Mouse (Mus musculus): ENCODE measurements around the gene Fam166a. TPM values are rescaled to one million over a fixed set of nuclear protein-coding genes. Genes with fewer than 3 reads are reported as not detected.

Gene Fam166a
- polyA plus RNA-seq (2015; fragmentation: Nextera tagmentation; extraction: Ambion mirVana): 0.82 and 1.2 TPM in 2 replicates

GRCm38 (mm10) chr2:25218445-25218844 is at the start of gene Fam166a:
Gene Fam166a, plus strand, starts transcription at chr2:25218745.

GRCm38 (mm10) chr2:25180478-25180903 is 38.1 kb upstream of the Fam166a start, which contains the start of gene Nrarp:
Gene Nrarp, plus strand, starts transcription at chr2:25180758.

GRCm38 (mm10) chr2:25196172-25196954 is 22.2 kb upstream of the Fam166a start, which contains the start of gene Tor4a:
Gene Tor4a, minus strand, starts transcription at chr2:25196886.

GRCm38 (mm10) chr2:25211121-25211670 is 7.3 kb upstream of the Fam166a start, which contains the start of gene Nelfb:
Gene Nelfb, minus strand, starts transcription at chr2:25211489.

GRCm38 (mm10) chr2:25214444-25214843 is 4.1 kb upstream of the Fam166a start, which contains the start of gene Stpg3:
Gene Stpg3, minus strand, starts transcription at chr2:25214637.

GRCm38 (mm10) chr2:25224492-25224765 is 5.9 kb downstream of the Fam166a start, which contains the start of gene Tubb4b:
Gene Tubb4b, minus strand, starts transcription at chr2:25224702.

GRCm38 (mm10) chr2:25234050-25234449 is 15.5 kb downstream of the Fam166a start, which contains the start of gene Slc34a3:
Gene Slc34a3, minus strand, starts transcription at chr2:25234364.

GRCm38 (mm10) chr2:25236614-25237013 is 18.1 kb downstream of the Fam166a start, which contains the start of gene Rnf224:
Gene Rnf224, minus strand, starts transcription at chr2:25236787.

GRCm38 (mm10) chr2:25242101-25242506 is 23.6 kb downstream of the Fam166a start, which contains the start of the genes Rnf208 and Cysrt1:
Gene Rnf208, plus strand, starts transcription at chr2:25242255.
Gene Cysrt1, minus strand, starts transcription at chr2:25242452.

GRCm38 (mm10) chr2:25246183-25247072 is 27.9 kb downstream of the Fam166a start, which contains the start of gene AL732309.1:
Gene AL732309.1, minus strand, starts transcription at chr2:25246863.

GRCm38 (mm10) chr2:25255284-25255779 is 36.8 kb downstream of the Fam166a start, which contains the start of gene Tmem203:
Gene Tmem203, plus strand, starts transcription at chr2:25255439.

GRCm38 (mm10) chr2:25262291-25262767 is 43.8 kb downstream of the Fam166a start, which contains the start of gene Tprn:
Gene Tprn, plus strand, starts transcription at chr2:25262618.

Other genes with a start within 250 kb of the Fam166a start
- gene Mrpl41, start 243.6 kb upstream of the Fam166a start, polyA plus RNA-seq (2015; fragmentation: Nextera tagmentation; extraction: Ambion mirVana): 97.8 and 105 TPM in 2 replicates
- 24.9 and 30.7 TPM in 2 replicates for gene Pnpla7, start 242.7 kb upstream of the Fam166a start, polyA plus RNA-seq (2015; fragmentation: Nextera tagmentation; extraction: Ambion mirVana)
- gene Nsmf, start 164.4 kb upstream of the Fam166a start, polyA plus RNA-seq (2015; fragmentation: Nextera tagmentation; extraction: Ambion mirVana): 16.5 and 22.2 TPM in 2 replicates
- not detected in 2 replicates for gene Entpd8, start 138.4 kb upstream of the Fam166a start, polyA plus RNA-seq (2015; fragmentation: Nextera tagmentation; extraction: Ambion mirVana)
- 0.07 and 0.21 TPM in 2 replicates for gene Noxa1, start 123.6 kb upstream of the Fam166a start, polyA plus RNA-seq (2015; fragmentation: Nextera tagmentation; extraction: Ambion mirVana)
- gene Nrarp, start 38.0 kb upstream of the Fam166a start, polyA plus RNA-seq (2015; fragmentation: Nextera tagmentation; extraction: Ambion mirVana): 5.3 and 5.6 TPM in 2 replicates
- 9.0 and 12.1 TPM in 2 replicates for gene Tor4a, start 21.9 kb upstream of the Fam166a start, polyA plus RNA-seq (2015; fragmentation: Nextera tagmentation; extraction: Ambion mirVana)
- 46.6 and 50.8 TPM in 2 replicates for gene Nelfb, start 7.3 kb upstream of the Fam166a start, polyA plus RNA-seq (2015; fragmentation: Nextera tagmentation; extraction: Ambion mirVana)
- not detected in 2 replicates for gene Stpg3, start 4.1 kb upstream of the Fam166a start, polyA plus RNA-seq (2015; fragmentation: Nextera tagmentation; extraction: Ambion mirVana)
- 605 and 682 TPM in 2 replicates for gene Tubb4b, start 6.0 kb downstream of the Fam166a start, polyA plus RNA-seq (2015; fragmentation: Nextera tagmentation; extraction: Ambion mirVana)
- gene Slc34a3, start 15.6 kb downstream of the Fam166a start, polyA plus RNA-seq (2015; fragmentation: Nextera tagmentation; extraction: Ambion mirVana): 0.07 TPM in 1 of 2 replicates, not detected in the other
- gene Rnf224, start 18.0 kb downstream of the Fam166a start, polyA plus RNA-seq (2015; fragmentation: Nextera tagmentation; extraction: Ambion mirVana): 0.10 TPM in 1 of 2 replicates, not detected in the other
- gene Rnf208, start 23.5 kb downstream of the Fam166a start, polyA plus RNA-seq (2015; fragmentation: Nextera tagmentation; extraction: Ambion mirVana): 0.69 and 0.85 TPM in 2 replicates
- gene Cysrt1, start 23.7 kb downstream of the Fam166a start, polyA plus RNA-seq (2015; fragmentation: Nextera tagmentation; extraction: Ambion mirVana): not detected in 2 replicates
- gene AL732309.1, start 28.1 kb downstream of the Fam166a start, polyA plus RNA-seq (2015; fragmentation: Nextera tagmentation; extraction: Ambion mirVana): 2.9 and 3.5 TPM in 2 replicates
- 31.2 and 35.2 TPM in 2 replicates for gene Tmem203, start 36.7 kb downstream of the Fam166a start, polyA plus RNA-seq (2015; fragmentation: Nextera tagmentation; extraction: Ambion mirVana)
- gene Tprn, start 43.9 kb downstream of the Fam166a start, polyA plus RNA-seq (2015; fragmentation: Nextera tagmentation; extraction: Ambion mirVana): 7.7 and 9.0 TPM in 2 replicates
- gene Ssna1, start 53.7 kb downstream of the Fam166a start, polyA plus RNA-seq (2015; fragmentation: Nextera tagmentation; extraction: Ambion mirVana): 176 and 182 TPM in 2 replicates
- 45.1 and 48.8 TPM in 2 replicates for gene Anapc2, start 53.7 kb downstream of the Fam166a start, polyA plus RNA-seq (2015; fragmentation: Nextera tagmentation; extraction: Ambion mirVana)
- gene Tmem210, start 69.4 kb downstream of the Fam166a start, polyA plus RNA-seq (2015; fragmentation: Nextera tagmentation; extraction: Ambion mirVana): not detected in 2 replicates
- not detected in 2 replicates for gene Lrrc26, start 71.2 kb downstream of the Fam166a start, polyA plus RNA-seq (2015; fragmentation: Nextera tagmentation; extraction: Ambion mirVana)
- gene Grin1, start 100.4 kb downstream of the Fam166a start, polyA plus RNA-seq (2015; fragmentation: Nextera tagmentation; extraction: Ambion mirVana): 0.06 TPM in 1 of 2 replicates, not detected in the other
- 30.8 and 37.7 TPM in 2 replicates for gene Man1b1, start 113.6 kb downstream of the Fam166a start, polyA plus RNA-seq (2015; fragmentation: Nextera tagmentation; extraction: Ambion mirVana)
- gene Dpp7, start 137.6 kb downstream of the Fam166a start, polyA plus RNA-seq (2015; fragmentation: Nextera tagmentation; extraction: Ambion mirVana): 8.5 and 10.1 TPM in 2 replicates
- gene Uap1l1, start 146.9 kb downstream of the Fam166a start, polyA plus RNA-seq (2015; fragmentation: Nextera tagmentation; extraction: Ambion mirVana): 20.1 and 27.6 TPM in 2 replicates
- 28.3 and 28.4 TPM in 2 replicates for gene Sapcd2, start 153.6 kb downstream of the Fam166a start, polyA plus RNA-seq (2015; fragmentation: Nextera tagmentation; extraction: Ambion mirVana)
- 1.3 and 2.0 TPM in 2 replicates for gene Entpd2, start 177.1 kb downstream of the Fam166a start, polyA plus RNA-seq (2015; fragmentation: Nextera tagmentation; extraction: Ambion mirVana)
- 11.4 and 14.1 TPM in 2 replicates for gene Npdc1, start 180.6 kb downstream of the Fam166a start, polyA plus RNA-seq (2015; fragmentation: Nextera tagmentation; extraction: Ambion mirVana)
- 1.7 and 2.6 TPM in 2 replicates for gene Fut7, start 204.5 kb downstream of the Fam166a start, polyA plus RNA-seq (2015; fragmentation: Nextera tagmentation; extraction: Ambion mirVana)
- gene Abca2, start 210.0 kb downstream of the Fam166a start, polyA plus RNA-seq (2015; fragmentation: Nextera tagmentation; extraction: Ambion mirVana): 1.5 and 1.6 TPM in 2 replicates
- 4.8 and 4.9 TPM in 2 replicates for gene Clic3, start 238.1 kb downstream of the Fam166a start, polyA plus RNA-seq (2015; fragmentation: Nextera tagmentation; extraction: Ambion mirVana)
- gene Paxx, start 242.3 kb downstream of the Fam166a start, polyA plus RNA-seq (2015; fragmentation: Nextera tagmentation; extraction: Ambion mirVana): 22.5 and 28.9 TPM in 2 replicates

Data from spleen, postnatal 0 days (tissue).